Mouse (Mus musculus) ES-E14 (cell line): ENCODE data around the gene Zfp423. TPM values are rescaled to one million over a fixed set of nuclear protein-coding genes. Genes with fewer than 3 reads are reported as not detected.

Source experiments
- DNase-seq: peaks from one replicate; pipeline ENCODE4 v3.0.0-alpha.2; 2013; ENCODE audit warnings: low read depth, low spot score
- H3K27ac ChIP-seq: 2 replicates; pipeline ENCODE4 v1.5.1; 2012; ENCODE audit warnings: low read depth, mild to moderate bottlenecking, low read length, moderate library complexity, mixed read lengths; ENCODE audit not compliant: poor library complexity, insufficient read depth, severe bottlenecking
- H3K36me3 ChIP-seq: 2 replicates; pipeline ENCODE4 v1.6.1; 2012; ENCODE audit warnings: mild to moderate bottlenecking, low read length, moderate library complexity, mixed read lengths; ENCODE audit not compliant: control insufficient read depth, poor library complexity, insufficient read depth, severe bottlenecking
- H3K4me1 ChIP-seq, 2 experiments: fragments of 150-350 bp in 1 of 2; sonication (generic) in 1 of 2; 2 replicates each; pipeline ENCODE4 v1.6.1; 2012; ENCODE audit warnings: low read length in 2 of 2, mild to moderate bottlenecking in 1 of 2, mixed read lengths in 1 of 2; ENCODE audit not compliant: control insufficient read depth in 2 of 2, insufficient read depth in 2 of 2, poor library complexity in 1 of 2
- H3K4me3 ChIP-seq, 2 experiments: fragments of 150-350 bp in 1 of 2; sonication (generic) in 1 of 2; 2 replicates each; pipeline ENCODE4 v1.5.1; 2012; ENCODE audit warnings: low read length in 2 of 2, low read depth in 1 of 2, mild to moderate bottlenecking in 1 of 2, mixed read lengths in 1 of 2; ENCODE audit not compliant: insufficient read depth in 1 of 2, poor library complexity in 1 of 2, severe bottlenecking in 1 of 2
- H3K9ac ChIP-seq: 2 replicates; pipeline ENCODE4 v1.6.1; 2012; ENCODE audit warnings: low read depth, mild to moderate bottlenecking, low read length, mixed read lengths; ENCODE audit not compliant: poor library complexity, insufficient read depth, severe bottlenecking
- H3K9me3 ChIP-seq: fragments of 150-350 bp; sonication (generic); 2 replicates; pipeline ENCODE4 v1.6.1; 2012; ENCODE audit warnings: low read depth, mild to moderate bottlenecking, low read length; ENCODE audit not compliant: control insufficient read depth, insufficient read depth
- CHD2 ChIP-seq: IDR thresholded peaks from 2 replicates; pipeline ENCODE4 v1.6.1; 2014; ENCODE audit warnings: mild to moderate bottlenecking, low read depth, low read length, inconsistent platforms
- HCFC1 ChIP-seq: IDR thresholded peaks from 2 replicates; pipeline ENCODE4 v1.6.1; 2012; ENCODE audit warnings: low read length, inconsistent platforms, borderline replicate concordance; ENCODE audit not compliant: insufficient read depth
- MAFK ChIP-seq: IDR thresholded peaks from 2 replicates; pipeline ENCODE4 v1.6.1; 2014; ENCODE audit warnings: mild to moderate bottlenecking, low read depth, low read length, inconsistent platforms; ENCODE audit not compliant: insufficient read depth
- ZC3H11A ChIP-seq: IDR thresholded peaks from 2 replicates; pipeline ENCODE4 v1.6.1; 2012; ENCODE audit warnings: low read depth, mild to moderate bottlenecking, inconsistent platforms, low read length, borderline replicate concordance
- ZNF384 ChIP-seq: IDR thresholded peaks from 2 replicates; pipeline ENCODE4 v1.6.1; 2012; ENCODE audit warnings: low read depth, low read length, inconsistent platforms
- in situ Hi-C, 2 experiments: fragments of 600-800 bp; cut with MboI; formaldehyde crosslinking; loops; one replicate each; pipeline ENCODE4 v1.15.1; 2025; ENCODE audit warnings: low sequenced_read_pairs in 2 of 2, inconsistent platforms in 1 of 2; ENCODE audit not compliant: unreplicated experiment in 2 of 2
- total RNA-seq: library from RNA; depleted of rRNA; stranded (reverse); fragments of 300-350 nt; gene quantifications from 2 replicates; pipeline ENCODE4 v1.2.3, GENCODE M21; 2012

Gene Zfp423
- total RNA-seq, 1 experiment, result 23.2 TPM

DNA sequence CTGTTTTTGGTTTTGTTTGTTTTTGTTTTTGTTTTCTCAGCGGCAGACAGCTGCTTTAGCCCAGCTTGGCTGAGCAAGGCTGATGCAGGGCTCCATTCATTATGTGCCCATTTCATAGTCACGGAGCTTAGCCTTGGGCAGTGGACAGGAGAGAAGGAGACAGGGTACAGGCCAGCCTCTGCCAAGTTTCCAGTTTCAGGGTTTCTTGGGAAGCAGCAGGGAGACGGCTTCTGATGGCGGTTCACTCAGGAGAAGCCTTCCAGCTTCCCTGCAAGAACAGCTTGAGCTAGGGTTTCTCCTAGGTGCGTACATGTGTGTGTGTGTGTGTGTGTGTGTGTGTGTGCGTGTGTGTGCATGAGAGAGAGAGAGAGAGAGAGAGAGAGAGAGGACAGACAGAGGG, 292.1 kb downstream of the Zfp423 start:
- peaks cover 2% of the 10 kb centered on the region; the same call in 1 of the 2 replicates for H3K36me3 ChIP-seq
- in situ Hi-C loops, result no loop called here
- H3K4me1 ChIP-seq, result peaks cover 0 to 2% of the 10 kb centered on the region in 2 experiments; a peak in 1 of 4 replicates
- no peak overlapping the region for H3K4me3 ChIP-seq
- no peak for TF ChIP-seq CHD2
- TF ChIP-seq ZC3H11A, result no peak
- TF ChIP-seq ZNF384, result no peak
- no peak for TF ChIP-seq HCFC1
- TF ChIP-seq MAFK, result no peak
- no peak for DNase-seq
- H3K9ac ChIP-seq, result no peak overlapping the region
- H3K9me3 ChIP-seq, result no peaks in the 10 kb centered on the region
- no peak overlapping the region for H3K27ac ChIP-seq

- Histone ChIP-seq H3K36me3 (peaks cover 2% of the 10 kb centered on the region; the same call in 1 of the 2 replicates), H3K27ac (no peak overlapping the region), H3K4me1 (peaks cover 0 to 8% of the 10 kb centered on the region in 2 experiments; a peak in 1 of 4 replicates), H3K4me3 (no peak overlapping the region), H3K9ac (no peak overlapping the region), H3K9me3 (no peaks in the 10 kb centered on the region)
- TF ChIP-seq ZC3H11A, result no peak
- no peak for TF ChIP-seq CHD2
- TF ChIP-seq MAFK, result no peak
- TF ChIP-seq ZNF384, result no peak
- no peak for TF ChIP-seq HCFC1
- in situ Hi-C loops, result no loop called here
- DNase-seq, result no peak
Measured at GRCm38 (mm10) chr8:87665337-87665736, 294.1 kb downstream of the Zfp423 start.

GRCm38 (mm10) chr8:87664217-87664509, 295.2 kb downstream of the Zfp423 start:
- H3K9me3 ChIP-seq, result no peaks in the 10 kb centered on the region
- H3K9ac ChIP-seq, result no peak overlapping the region
- DNase-seq, result no peak
- no peak for TF ChIP-seq HCFC1
- no peak for TF ChIP-seq ZNF384
- no peak for TF ChIP-seq CHD2
- no peak for TF ChIP-seq MAFK
- TF ChIP-seq ZC3H11A, result no peak
- in situ Hi-C loops, result no loop called here
- no peak overlapping the region for H3K27ac ChIP-seq
- peaks cover 0 to 12% of the 10 kb centered on the region in 2 experiments; a peak in 1 of 4 replicates for H3K4me1 ChIP-seq
- H3K4me3 ChIP-seq, result no peak overlapping the region
- H3K36me3 ChIP-seq, result peaks cover 2% of the 10 kb centered on the region; the same call in 1 of the 2 replicates

GRCm38 (mm10) chr8:87663349-87664216, 295.8 kb downstream of the Zfp423 start:
- Histone ChIP-seq H3K27ac (no peak overlapping the region), H3K9me3 (no peaks in the 10 kb centered on the region), H3K9ac (peak overlapping the region; percentile 50), H3K36me3 (peaks cover 2% of the 10 kb centered on the region; the same call in 1 of the 2 replicates), H3K4me1 (peaks cover 0 to 12% of the 10 kb centered on the region in 2 experiments; a peak in 1 of 4 replicates), H3K4me3 (peak overlapping the region; percentile 51 to 62)
- in situ Hi-C loops, result no loop called here
- TF ChIP-seq ZC3H11A (peak; percentile 38; the same call in 1 of the 2 replicates), MAFK (no peak), HCFC1 (no peak), CHD2 (no peak), ZNF384 (no peak)
- DNase-seq, result peak; percentile 77
